Mouse (Mus musculus): ENCODE data around the gene Mybpc2. TPM values are rescaled to one million over a fixed set of nuclear protein-coding genes. Genes with fewer than 3 reads are reported as not detected.

The Mybpc2 gene
- polyA plus RNA-seq, 2 experiments = 0.03 to 0.15 TPM

GRCm38 (mm10) chr7:44557629-44558028, 33.2 kb upstream of the Mybpc2 start:
- no peak overlapping the region for H3K27ac ChIP-seq (replicated peaks; ENCODE audit: low read depth, low read length)
- ATAC-seq (ENCODE audit: low FRiP score, low read depth) (no peak), DNase-seq (ENCODE audit: low spot score) (no peak)
- H3K4me3 ChIP-seq (replicated peaks; ENCODE audit: low read length) = no peak overlapping the region
- TF ChIP-seq POLR2A (IDR thresholded peaks at IDR 0.05; ENCODE audit: borderline replicate concordance, extremely low read depth, insufficient read depth, insufficient read length) = no peak
- WGBS = 70% methylated on average over 2 of the region's 2 CpGs
- H3K4me2 ChIP-seq (replicated peaks; ENCODE audit: low read depth, low read length, severe bottlenecking) = no peak overlapping the region
- H3K27me3 ChIP-seq (ENCODE audit: control insufficient read depth, insufficient read depth, low read length) = no peaks in the 10 kb centered on the region
- H3K9me3 ChIP-seq (ENCODE audit: control insufficient read depth, low read length) = no peaks in the 10 kb centered on the region
- peaks cover 5% of the 10 kb centered on the region for H3K4me1 ChIP-seq (ENCODE audit: control insufficient read depth, insufficient read depth, low read length)
- no peaks in the 10 kb centered on the region for H3K36me3 ChIP-seq (ENCODE audit: control insufficient read depth, insufficient read depth, low read length)
- H3K9ac ChIP-seq (ENCODE audit: low read depth, low read length, severe bottlenecking) = no peak overlapping the region

- H3K27me3 ChIP-seq (ENCODE audit: control insufficient read depth, insufficient read depth, low read length) = no peaks in the 10 kb centered on the region
- peak within 1 kb of the TSS; percentile 55 for H3K9ac ChIP-seq (ENCODE audit: low read depth, low read length, severe bottlenecking)
- H3K4me1 ChIP-seq (ENCODE audit: control insufficient read depth, insufficient read depth, low read length) = peaks cover 6% of the 10 kb centered on the region
- ATAC-seq (ENCODE audit: low FRiP score, low read depth) (peak; percentile 86), DNase-seq (ENCODE audit: low spot score) (peak; percentile 99)
- H3K4me2 ChIP-seq (replicated peaks; ENCODE audit: low read depth, low read length, severe bottlenecking) = peak within 1 kb of the TSS; percentile 56
- H3K4me3 ChIP-seq (replicated peaks; ENCODE audit: low read length) = peak within 1 kb of the TSS; percentile 93
- no peaks in the 10 kb centered on the region for H3K9me3 ChIP-seq (ENCODE audit: control insufficient read depth, low read length)
- WGBS = under 1% methylated on average over 22 of the region's 22 CpGs
- no peak for TF ChIP-seq POLR2A (IDR thresholded peaks at IDR 0.05; ENCODE audit: borderline replicate concordance, extremely low read depth, insufficient read depth, insufficient read length)
- H3K27ac ChIP-seq (replicated peaks; ENCODE audit: low read depth, low read length) = peak within 1 kb of the TSS; percentile 96
- peaks cover 26% of the 10 kb centered on the region for H3K36me3 ChIP-seq (ENCODE audit: control insufficient read depth, insufficient read depth, low read length)
These were observed 29.4 kb upstream of the Mybpc2 start, which contains the start of gene Nr1h2 for GRCm38 (mm10) chr7:44553826-44554225. Nr1h2 (minus strand) TSS chr7:44553951.

- Histone ChIP-seq H3K4me1 (ENCODE audit: control insufficient read depth, insufficient read depth, low read length) (peaks cover 6% of the 10 kb centered on the region), H3K27ac (replicated peaks; ENCODE audit: low read depth, low read length) (peak overlapping the region; percentile 96), H3K27me3 (ENCODE audit: control insufficient read depth, insufficient read depth, low read length) (no peaks in the 10 kb centered on the region), H3K4me2 (replicated peaks; ENCODE audit: low read depth, low read length, severe bottlenecking) (peak overlapping the region; percentile 56), H3K36me3 (ENCODE audit: control insufficient read depth, insufficient read depth, low read length) (peaks cover 26% of the 10 kb centered on the region), H3K9ac (ENCODE audit: low read depth, low read length, severe bottlenecking) (peak overlapping the region; percentile 55), H3K9me3 (ENCODE audit: control insufficient read depth, low read length) (no peaks in the 10 kb centered on the region), H3K4me3 (replicated peaks; ENCODE audit: low read length) (peak overlapping the region; percentile 93)
- 2% methylated on average over 28 of the region's 32 CpGs for WGBS
- DNase-seq (ENCODE audit: low spot score) = peak; percentile 90
- TF ChIP-seq POLR2A (IDR thresholded peaks at IDR 0.05; ENCODE audit: borderline replicate concordance, extremely low read depth, insufficient read depth, insufficient read length) = no peak
- peak; percentile 84 for ATAC-seq (ENCODE audit: low FRiP score, low read depth)
These were observed 28.8 kb upstream of the Mybpc2 start for GRCm38 (mm10) chr7:44553196-44553764.

- no peak for DNase-seq (ENCODE audit: low spot score)
- no peak overlapping the region for H3K9ac ChIP-seq (ENCODE audit: low read depth, low read length, severe bottlenecking)
- peaks cover 12% of the 10 kb centered on the region for H3K4me1 ChIP-seq (ENCODE audit: control insufficient read depth, insufficient read depth, low read length)
- no peak for TF ChIP-seq POLR2A (IDR thresholded peaks at IDR 0.05; ENCODE audit: borderline replicate concordance, extremely low read depth, insufficient read depth, insufficient read length)
- 0 out of 2 replicates have a peak overlapping the region, but pooled peaks have one; percentile 96 for H3K27ac ChIP-seq (replicated peaks; ENCODE audit: low read depth, low read length)
- peak overlapping the region; percentile 93 for H3K4me3 ChIP-seq (replicated peaks; ENCODE audit: low read length)
- peak overlapping the region; percentile 56 for H3K4me2 ChIP-seq (replicated peaks; ENCODE audit: low read depth, low read length, severe bottlenecking)
- H3K9me3 ChIP-seq (ENCODE audit: control insufficient read depth, low read length) = no peaks in the 10 kb centered on the region
- 86% methylated on average over 29 of the region's 31 CpGs for WGBS
- no peaks in the 10 kb centered on the region for H3K27me3 ChIP-seq (ENCODE audit: control insufficient read depth, insufficient read depth, low read length)
- peaks cover 26% of the 10 kb centered on the region for H3K36me3 ChIP-seq (ENCODE audit: control insufficient read depth, insufficient read depth, low read length)
- ATAC-seq (ENCODE audit: low FRiP score, low read depth) = no peak
These were observed 27.9 kb upstream of the Mybpc2 start for GRCm38 (mm10) chr7:44552141-44552908.

GRCm38 (mm10) chr7:44551731-44552130, 27.3 kb upstream of the Mybpc2 start:
- WGBS = 84% methylated on average over 22 of the region's 22 CpGs
- H3K4me3 ChIP-seq (replicated peaks; ENCODE audit: low read length) = no peak overlapping the region
- no peak for DNase-seq (ENCODE audit: low spot score)

More at GRCm38 (mm10) chr7:44551731-44552130, 27.3 kb upstream of the Mybpc2 start:
- H3K4me2 ChIP-seq (replicated peaks; ENCODE audit: low read depth, low read length, severe bottlenecking) = no peak overlapping the region
- ATAC-seq (ENCODE audit: low FRiP score, low read depth) = no peak
- TF ChIP-seq POLR2A (IDR thresholded peaks at IDR 0.05; ENCODE audit: borderline replicate concordance, extremely low read depth, insufficient read depth, insufficient read length) = no peak
- H3K9ac ChIP-seq (ENCODE audit: low read depth, low read length, severe bottlenecking) = no peak overlapping the region
- H3K4me1 ChIP-seq (ENCODE audit: control insufficient read depth, insufficient read depth, low read length) = peaks cover 12% of the 10 kb centered on the region
- no peaks in the 10 kb centered on the region for H3K27me3 ChIP-seq (ENCODE audit: control insufficient read depth, insufficient read depth, low read length)
- peaks cover 26% of the 10 kb centered on the region for H3K36me3 ChIP-seq (ENCODE audit: control insufficient read depth, insufficient read depth, low read length)
- no peak overlapping the region for H3K27ac ChIP-seq (replicated peaks; ENCODE audit: low read depth, low read length)
- no peaks in the 10 kb centered on the region for H3K9me3 ChIP-seq (ENCODE audit: control insufficient read depth, low read length)

Data from limb, embryonic 14.5 days (tissue).